In the genomic region with DNA sequence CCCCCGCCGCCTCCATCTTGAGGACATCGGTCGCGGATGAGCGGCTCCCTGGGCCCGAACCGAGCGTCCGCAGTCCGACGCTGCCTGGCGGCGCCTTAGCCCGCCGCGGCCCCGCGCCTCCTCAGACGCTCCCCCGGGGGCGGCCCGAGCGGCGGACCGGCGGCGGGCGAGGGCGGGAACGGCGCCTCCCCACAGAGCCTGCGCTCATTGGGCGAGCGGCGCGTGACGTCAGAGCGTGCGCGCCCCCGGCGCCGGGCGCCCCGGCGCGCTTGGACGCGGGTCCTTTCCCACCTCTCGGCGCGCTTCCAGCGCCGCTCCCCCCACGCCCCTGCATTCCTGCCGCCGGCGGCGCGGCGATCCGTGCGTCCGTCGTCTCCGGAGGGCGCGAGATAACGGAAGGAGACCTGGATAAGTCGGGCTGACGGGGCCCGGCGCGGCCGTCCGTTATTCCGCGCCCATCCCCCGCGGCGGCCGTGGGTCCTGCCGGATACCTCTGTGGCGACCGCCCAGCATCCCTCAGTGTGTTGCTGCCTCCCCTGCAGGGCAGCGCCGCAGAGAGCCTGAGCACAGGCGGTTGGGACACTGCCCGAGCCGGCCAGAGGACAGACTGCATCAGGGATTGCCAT, we compare ENCODE assay signal across 8 mouse cellular contexts. TPM values are rescaled to one million over a fixed set of nuclear protein-coding genes. Genes with fewer than 3 reads are reported as not detected.
DNase-seq lines count a peak whose midpoint lies in the region; ATAC-seq lines count a peak whose summit lies in the region.

A gene (minus strand): TSS at position 123 of the 626 bp plus-strand sequence.

- no peaks in the 10 kb centered on the region for H3K27me3 ChIP-seq in intestine, embryonic 14.5 days (replicated peaks; ENCODE audit: control insufficient read depth, insufficient read depth, low read length)

- H3K9me3 ChIP-seq in intestine, embryonic 14.5 days (ENCODE audit: control insufficient read depth, low read length), result no peaks in the 10 kb centered on the region

- H3K4me1 ChIP-seq in intestine, embryonic 14.5 days (replicated peaks; ENCODE audit: control insufficient read depth, insufficient read depth, low read length), result peaks cover 20% of the 10 kb centered on the region

- H3K4me3 ChIP-seq in intestine, embryonic 14.5 days (ENCODE audit: low read depth, low read length), result peak within 1 kb of the TSS; percentile 66

- intact Hi-C loops in left cerebral cortex, postnatal 14 days (cut with DNase I), result no loop called here

- H3K36me3 ChIP-seq in intestine, embryonic 14.5 days (ENCODE audit: control insufficient read depth, insufficient read depth, low read length), result no peaks in the 10 kb centered on the region

- H3K9ac ChIP-seq in intestine, embryonic 14.5 days (ENCODE audit: low read length), result peak within 1 kb of the TSS; percentile 88

- H3K4me2 ChIP-seq in intestine, embryonic 14.5 days (ENCODE audit: low read length), result peak within 1 kb of the TSS; percentile 88

- peak within 1 kb of the TSS; percentile 93 for H3K27ac ChIP-seq in intestine, embryonic 14.5 days (ENCODE audit: low read depth)

- peak; percentile 94 for ATAC-seq in intestine, embryonic 14.5 days (replicated peaks; ENCODE audit: low FRiP score, low TSS enrichment, low read depth)
- peak; percentile 61 for ATAC-seq in megakaryocyte-erythroid progenitor cell, adult 5-6 weeks (replicated peaks; ENCODE audit: low FRiP score, low TSS enrichment, poor library complexity, severe bottlenecking)

- WGBS in intestine, embryonic 14.5 days, result under 1% methylated on average over 85 of the region's 91 CpGs

- peak; percentile 92 for DNase-seq in adrenal gland, adult 18-20 months (ENCODE audit: low spot score in 2 of 2)
- DNase-seq in embryo, embryonic 11 days, result peak; percentile 94
- DNase-seq in gastrocnemius, postnatal 25 days, result peak; percentile 89
- DNase-seq in intestine, embryonic 14.5 days (ENCODE audit: low spot score), result peak; percentile 88
- peak; percentile 87 to 93 for DNase-seq in left cerebral cortex, postnatal 14 days (ENCODE audit: low spot score in 2 of 2)
- peak; percentile 89 for DNase-seq in right cerebral cortex, postnatal 14 days
- peak; percentile 89 for DNase-seq in urinary bladder, postnatal 25 days (ENCODE audit: low spot score)

RNA-seq across cellular contexts. Expression of the gene that starts here (rescaled TPM):
- 10 to 100 TPM; 28.7 to 32.6 TPM for total RNA-seq in adrenal gland, adult 18-20 months (2021)
- total RNA-seq in gastrocnemius, postnatal 25 days (2021), result 10 to 100 TPM; 12.2 to 12.7 TPM
- 15.5 and 16.6 TPM in 2 replicates for polyA plus RNA-seq in intestine, embryonic 14.5 days (2014; fragmentation: Nextera tagmentation; extraction: Ambion mirVana)
- total RNA-seq in left cerebral cortex, postnatal 14 days (2021), result 10 to 100 TPM; 60.8 to 61.8 TPM
- total RNA-seq in megakaryocyte-erythroid progenitor cell, adult 5-6 weeks (2014; fragmentation: Nextera tagmentation), result 31.9 and 35.1 TPM in 2 replicates
- 35.5 and 41.3 TPM in 2 replicates for total RNA-seq in megakaryocyte-erythroid progenitor cell, adult 5-6 weeks (2017)

Comparison
In these comparisons a context has a peak if more than half of its experiments do, and no peak if none do; other contexts are left out.
1. Peak in every context shown above with its lines: DNase-seq, ATAC-seq, H3K4me3 ChIP-seq and H3K27ac ChIP-seq.